Mouse (Mus musculus) embryonic facial prominence, embryonic 14.5 days (tissue): ENCODE results near the gene Copz1. TPM values are rescaled to one million over a fixed set of nuclear protein-coding genes. Genes with fewer than 3 reads are reported as not detected.
"Not testable (repeated sequence)": the region's sequence is repeated elsewhere in the genome, so short reads cannot be mapped to it uniquely, and the experiment has no call there.

Experiments used
- ATAC-seq: fragments of 200-750 bp; cut with Nextera tagmentation; 2 replicates; pipeline ENCODE4 v1.8.0; 2017; ENCODE audit warnings: low read depth, moderate number of reproducible peaks, moderate TSS enrichment
- DNase-seq: peaks from one replicate; pipeline ENCODE4 v3.0.0-alpha.2; 2015; ENCODE audit warnings: low spot score
- H3K27ac ChIP-seq: fragments of 300-500 bp; sonication (generic); replicated peaks from 2 replicates; pipeline ENCODE4 v1.5.1; 2014; ENCODE audit warnings: low read depth, mild to moderate bottlenecking, low read length, moderate library complexity
- H3K27me3 ChIP-seq: fragments of 300-500 bp; sonication (generic); replicated peaks from 2 replicates; pipeline ENCODE4 v1.6.1; 2014; ENCODE audit warnings: low read length; ENCODE audit not compliant: control insufficient read depth, insufficient read depth
- H3K36me3 ChIP-seq: fragments of 300-500 bp; sonication (generic); 2 replicates; pipeline ENCODE4 v1.6.1; 2014; ENCODE audit warnings: low read length, mixed read lengths; ENCODE audit not compliant: control insufficient read depth, insufficient read depth
- H3K4me1 ChIP-seq: fragments of 300-500 bp; sonication (generic); 2 replicates; pipeline ENCODE4 v1.6.1; 2014; ENCODE audit warnings: antibody characterized with exemption, low read length; ENCODE audit not compliant: control insufficient read depth, insufficient read depth
- H3K4me2 ChIP-seq: fragments of 300-500 bp; sonication (generic); 2 replicates; pipeline ENCODE4 v1.6.1; 2014; ENCODE audit warnings: low read depth, mild to moderate bottlenecking, low read length, moderate library complexity, mixed read lengths
- H3K4me3 ChIP-seq: fragments of 300-500 bp; sonication (generic); 2 replicates; pipeline ENCODE4 v1.5.1; 2014; ENCODE audit warnings: low read depth, mild to moderate bottlenecking, low read length
- H3K9ac ChIP-seq: fragments of 300-500 bp; sonication (generic); 2 replicates; pipeline ENCODE4 v1.6.1; 2014; ENCODE audit warnings: low read depth, mild to moderate bottlenecking, low read length, moderate library complexity, mixed read lengths
- H3K9me3 ChIP-seq: fragments of 300-500 bp; sonication (generic); 2 replicates; pipeline ENCODE4 v1.6.1; 2016; ENCODE audit warnings: low read length; ENCODE audit not compliant: control insufficient read depth
- WGBS: fragments of 180-500 bp; shearing (Covaris S2); extraction: QIAGEN DNeasy Blood & Tissue Kit; methylation state at CpG from one replicate; pipeline ENCODE4 v1.1.7; 2014; 5-methylcytosine and 5-hydroxymethylcytosine counted together
- polyA plus RNA-seq: library from polyadenylated mRNA; unstranded; fragments of >200 nt; fragmentation: Nextera tagmentation; extraction: Ambion mirVana; gene quantifications from 2 replicates; pipeline ENCODE4 v1.2.1, GENCODE M21; 2014

Gene Copz1
- polyA plus RNA-seq, 1 experiment from 2014 or later: 274 TPM

DNA sequence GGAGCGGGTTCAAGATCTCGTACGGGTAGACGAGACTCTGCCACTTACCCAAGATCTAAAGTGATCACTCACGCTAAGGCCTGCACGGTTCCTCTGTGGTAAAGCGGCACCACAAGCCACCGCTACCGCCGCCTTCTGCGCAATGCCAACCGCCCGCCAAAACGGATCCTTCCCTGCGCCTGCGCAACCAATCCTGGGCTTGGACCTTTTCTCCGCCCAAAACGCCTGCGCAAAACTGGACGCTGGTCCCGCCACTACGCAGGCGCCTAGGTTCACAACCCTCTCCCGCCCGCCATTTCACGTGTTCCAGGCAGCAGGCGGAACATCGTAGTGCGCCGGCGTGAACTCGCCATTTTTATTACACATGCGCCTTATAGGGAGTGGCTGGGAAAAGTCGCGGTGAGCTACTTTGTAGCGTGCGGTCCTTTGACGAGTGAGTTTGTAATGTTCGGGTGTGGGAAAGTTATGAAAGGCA, 32.8 kb upstream of the Copz1 start, which contains the start of gene Cbx5:
Gene Cbx5, minus strand, starts transcription at position 132 of the 475 bp plus-strand sequence.
- Histone ChIP-seq H3K36me3 (peaks cover 50% of the 10 kb centered on the region), H3K9ac (peak within 1 kb of the TSS; percentile 92), H3K4me3 (peak within 1 kb of the TSS; percentile 79), H3K4me2 (peak within 1 kb of the TSS; percentile 87), H3K4me1 (peaks cover 23% of the 10 kb centered on the region), H3K27me3 (no peaks in the 10 kb centered on the region), H3K9me3 (no peaks in the 10 kb centered on the region), H3K27ac (peak within 1 kb of the TSS; percentile 97)
- peak; percentile 94 for ATAC-seq
- peak; percentile 99 for DNase-seq
- 0% methylated on average over 39 of the region's 39 CpGs for WGBS

DNA sequence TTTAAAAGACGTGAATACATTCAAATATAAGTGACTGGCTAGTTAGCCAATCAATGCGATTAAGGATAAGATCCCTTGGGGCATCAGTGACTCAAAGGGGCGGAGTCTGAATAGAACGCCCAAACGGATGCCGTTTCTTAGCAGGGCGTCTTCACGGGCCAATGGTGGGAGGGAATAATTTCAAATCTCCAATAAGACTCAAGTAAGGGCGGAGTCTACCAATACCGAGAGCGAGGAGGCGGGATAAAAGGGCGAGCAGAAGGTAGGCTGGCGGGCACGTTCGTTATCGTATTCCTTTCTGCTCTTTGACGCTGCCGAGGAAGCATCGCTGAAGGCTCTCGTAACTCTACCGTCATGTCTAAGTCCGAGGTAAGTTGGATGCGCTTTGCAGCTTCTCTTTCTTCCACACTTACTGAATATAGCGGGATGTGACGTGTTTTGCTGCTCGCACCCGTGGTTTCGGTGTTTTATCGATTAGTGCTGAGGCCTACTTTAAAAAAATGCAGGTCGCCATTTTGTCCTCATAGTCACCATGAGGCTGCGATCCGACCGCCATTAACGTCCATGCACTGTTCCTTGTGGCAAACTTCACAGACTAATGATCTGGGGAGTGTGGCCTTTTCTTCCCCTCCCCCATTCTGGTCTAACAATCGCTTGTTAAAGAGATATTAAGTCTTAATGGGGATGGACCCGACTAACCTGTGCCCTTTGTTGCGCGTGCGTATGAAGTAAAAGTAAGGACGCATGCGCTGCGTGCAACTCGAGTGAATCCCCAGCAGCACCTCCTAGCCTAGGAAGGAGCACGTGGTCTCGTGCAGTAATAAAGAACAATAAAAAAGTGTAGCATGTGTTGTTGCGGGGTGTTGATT, 32.1 kb upstream of the Copz1 start, which contains the start of gene Hnrnpa1:
Gene Hnrnpa1, plus strand, starts transcription at position 273 of the 869 bp plus-strand sequence.
- peak; percentile 100 for DNase-seq
- H3K27me3 ChIP-seq: no peaks in the 10 kb centered on the region
- WGBS: under 1% methylated on average over 47 of the region's 47 CpGs
- peak within 1 kb of the TSS; percentile 97 for H3K27ac ChIP-seq
- peak within 1 kb of the TSS; percentile 92 for H3K9ac ChIP-seq
- H3K4me1 ChIP-seq: peaks cover 23% of the 10 kb centered on the region
- no peaks in the 10 kb centered on the region for H3K9me3 ChIP-seq
- peak within 1 kb of the TSS; percentile 87 for H3K4me2 ChIP-seq
- H3K4me3 ChIP-seq: peak within 1 kb of the TSS; percentile 79
- peaks cover 50% of the 10 kb centered on the region for H3K36me3 ChIP-seq
- ATAC-seq: peak; percentile 90

DNA sequence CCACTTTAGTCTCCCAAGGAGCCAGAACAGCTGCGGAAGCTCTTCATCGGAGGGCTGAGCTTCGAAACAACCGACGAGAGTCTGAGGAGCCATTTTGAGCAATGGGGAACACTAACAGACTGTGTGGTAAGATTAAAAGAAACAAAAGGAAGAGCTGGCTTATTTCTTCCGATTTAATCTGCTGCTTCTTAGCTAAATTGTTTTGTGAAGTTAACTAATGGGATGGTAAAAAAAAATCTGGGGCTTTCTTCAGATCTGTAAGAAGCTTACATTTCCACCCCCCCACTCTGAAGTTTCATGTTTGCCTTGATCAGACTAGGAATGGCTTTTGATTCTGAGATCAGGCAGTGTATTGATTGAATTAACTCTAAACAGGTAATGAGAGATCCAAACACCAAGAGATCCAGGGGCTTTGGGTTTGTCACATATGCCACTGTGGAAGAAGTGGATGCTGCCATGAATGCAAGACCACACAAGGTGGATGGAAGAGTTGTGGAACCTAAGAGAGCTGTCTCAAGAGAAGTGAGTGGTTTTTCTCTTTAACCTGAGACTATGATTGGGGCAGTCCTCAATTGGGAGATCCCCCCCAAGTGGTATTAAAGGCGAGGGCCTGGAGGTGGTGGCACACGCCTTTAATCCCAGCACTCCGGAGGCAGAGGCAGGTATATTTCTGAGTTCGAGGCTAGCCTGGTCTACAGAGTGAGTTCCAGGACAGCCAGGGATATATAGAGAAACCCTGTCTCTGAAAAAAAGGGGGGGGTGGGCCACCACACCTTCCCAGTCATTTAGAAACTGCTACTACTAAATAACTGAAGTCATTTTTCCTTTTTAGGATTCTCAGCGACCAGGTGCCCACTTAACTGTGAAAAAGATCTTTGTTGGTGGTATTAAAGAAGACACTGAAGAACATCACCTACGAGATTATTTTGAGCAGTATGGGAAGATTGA, 31.2 kb upstream of the Copz1 start:
- Histone ChIP-seq H3K4me3 (peak overlapping the region; percentile 79), H3K9ac (peak overlapping the region; percentile 92), H3K27ac (peak overlapping the region; percentile 97), H3K4me2 (peak overlapping the region; percentile 87), H3K4me1 (peaks cover 23% of the 10 kb centered on the region), H3K36me3 (peaks cover 50% of the 10 kb centered on the region)
- not testable (repeated sequence) for ATAC-seq, DNase-seq, H3K9me3 ChIP-seq, H3K27me3 ChIP-seq
- WGBS: 8% methylated on average over 12 of the region's 12 CpGs

DNA sequence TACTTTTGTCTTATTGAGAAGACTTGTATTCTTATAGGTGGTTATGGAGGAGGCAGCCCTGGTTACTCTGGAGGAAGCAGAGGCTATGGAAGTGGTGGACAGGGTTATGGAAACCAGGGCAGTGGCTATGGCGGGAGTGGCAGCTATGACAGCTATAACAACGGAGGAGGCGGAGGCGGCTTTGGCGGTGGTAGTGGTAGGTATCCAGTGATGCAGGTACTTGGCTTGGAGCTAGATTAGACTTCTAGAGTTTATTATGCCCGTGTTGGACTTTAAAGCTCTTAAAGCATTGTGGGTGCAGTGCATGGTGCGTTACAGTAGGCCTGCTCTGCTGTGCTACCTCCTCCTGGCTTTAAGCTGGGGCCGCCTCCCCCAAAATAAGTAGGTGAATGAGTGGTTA, 29.6 kb upstream of the Copz1 start:
- peaks cover 23% of the 10 kb centered on the region for H3K4me1 ChIP-seq
- DNase-seq (no peak), ATAC-seq (no peak)
- H3K9me3 ChIP-seq: no peaks in the 10 kb centered on the region
- H3K27me3 ChIP-seq: no peaks in the 10 kb centered on the region
- H3K4me2 ChIP-seq: peak overlapping the region; percentile 87
- no peak overlapping the region for H3K27ac ChIP-seq
- WGBS: 61% methylated on average over 8 of the region's 8 CpGs
- peak overlapping the region; percentile 92; the same call in 1 of the 2 replicates for H3K9ac ChIP-seq
- H3K4me3 ChIP-seq: peak overlapping the region; percentile 79
- H3K36me3 ChIP-seq: peaks cover 65% of the 10 kb centered on the region

DNA sequence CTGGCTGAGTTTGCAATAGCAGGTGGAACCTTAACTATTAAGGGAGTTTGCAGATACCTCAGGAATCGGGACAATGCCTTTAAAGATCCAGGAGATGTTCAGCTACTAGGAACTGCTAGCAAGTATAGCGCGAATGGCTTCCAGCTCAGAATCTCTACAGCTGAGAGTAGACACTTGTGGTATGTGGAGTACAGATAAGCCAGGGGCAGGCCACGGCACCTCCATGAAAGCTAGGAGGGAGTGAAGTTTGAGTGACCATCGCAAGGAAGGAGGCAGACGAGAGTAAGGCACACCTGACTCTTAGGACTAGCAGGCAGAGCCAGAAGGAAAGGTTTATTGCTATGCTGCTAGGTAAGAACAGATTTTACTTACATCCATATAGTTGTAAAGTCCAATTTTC, 26.9 kb upstream of the Copz1 start:
- WGBS: 78% methylated on average over 6 of the region's 6 CpGs
- Histone ChIP-seq H3K27ac (no peak overlapping the region), H3K27me3 (no peaks in the 10 kb centered on the region), H3K4me2 (no peak overlapping the region), H3K9me3 (no peaks in the 10 kb centered on the region), H3K4me1 (peaks cover 16% of the 10 kb centered on the region), H3K36me3 (peaks cover 79% of the 10 kb centered on the region), H3K4me3 (no peak overlapping the region), H3K9ac (no peak overlapping the region)
- ATAC-seq (no peak), DNase-seq (no peak)

DNA sequence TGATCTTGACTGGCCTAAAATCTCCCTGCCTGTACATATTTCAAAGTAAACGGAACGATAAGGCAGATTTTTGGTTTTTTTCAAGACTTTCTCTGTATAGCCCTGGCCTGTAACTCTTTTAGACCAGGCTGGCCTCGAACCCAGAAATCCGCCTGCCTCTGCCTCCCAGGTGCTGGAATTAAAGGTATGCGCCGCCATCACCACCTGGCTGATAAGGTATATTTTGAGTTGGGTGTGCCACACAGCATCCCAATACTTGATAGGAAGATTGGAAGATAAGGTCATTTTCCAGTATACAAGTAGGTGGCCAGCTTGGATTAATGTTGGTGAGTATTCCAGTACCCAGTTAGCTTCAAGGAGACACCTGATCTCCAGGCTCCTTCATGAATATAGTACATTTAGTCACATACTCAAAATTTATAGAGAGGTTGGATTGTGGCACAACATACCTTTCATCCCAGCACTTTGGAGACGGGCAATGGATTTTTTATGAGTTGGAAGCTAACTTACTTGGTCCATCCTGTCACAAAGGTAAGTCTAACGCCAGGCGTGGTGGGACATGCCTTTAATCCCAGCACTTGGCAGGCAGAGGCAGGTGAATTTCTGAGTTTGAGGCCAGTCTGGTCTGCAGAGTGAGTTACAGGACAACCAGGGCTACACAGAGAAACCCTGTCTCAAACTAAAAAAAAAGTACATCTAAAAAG, 25.3 kb upstream of the Copz1 start:
- Histone ChIP-seq H3K4me3 (no peak overlapping the region), H3K4me2 (no peak overlapping the region), H3K27ac (no peak overlapping the region), H3K9ac (no peak overlapping the region), H3K4me1 (peaks cover 13% of the 10 kb centered on the region), H3K27me3 (no peaks in the 10 kb centered on the region), H3K9me3 (no peaks in the 10 kb centered on the region), H3K36me3 (peaks cover 65% of the 10 kb centered on the region)
- 89% methylated on average over 9 of the region's 9 CpGs for WGBS
- ATAC-seq (no peak), DNase-seq (no peak)

DNA sequence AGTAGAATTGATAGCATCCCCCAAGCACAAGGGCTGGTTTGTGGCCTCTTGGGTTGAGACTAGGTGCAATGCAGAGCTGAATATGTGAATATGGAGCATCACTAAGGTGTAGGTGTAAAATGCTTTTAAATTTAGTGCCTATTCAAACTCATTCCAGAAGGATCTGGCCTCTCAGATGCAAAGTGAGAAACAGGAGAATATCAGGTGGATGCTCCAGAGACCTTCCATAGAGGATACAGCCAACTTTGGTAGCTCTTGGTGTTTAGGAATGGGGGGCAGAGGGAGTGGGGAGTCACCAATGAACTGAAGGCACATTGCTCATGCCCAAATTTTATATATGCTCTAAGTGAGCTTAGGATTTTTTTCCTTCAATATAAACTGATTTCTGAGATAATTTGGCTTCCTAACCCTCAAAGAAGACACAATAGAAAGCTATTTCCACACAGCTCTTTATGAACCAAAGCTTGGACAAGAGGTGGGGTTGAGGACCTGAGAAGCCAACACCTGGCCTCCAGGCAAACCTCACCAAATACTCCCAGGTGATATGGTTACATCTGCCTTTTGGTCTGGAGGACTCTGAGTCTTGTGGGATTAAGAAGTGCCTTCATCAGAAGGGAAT, 24.6 kb upstream of the Copz1 start:
- Histone ChIP-seq H3K4me3 (no peak overlapping the region), H3K9ac (no peak overlapping the region), H3K27ac (no peak overlapping the region), H3K4me1 (peaks cover 7% of the 10 kb centered on the region), H3K4me2 (no peak overlapping the region), H3K9me3 (no peaks in the 10 kb centered on the region), H3K36me3 (peaks cover 58% of the 10 kb centered on the region), H3K27me3 (no peaks in the 10 kb centered on the region)
- DNase-seq: no peak
- ATAC-seq: no peak
